Mouse (Mus musculus) C2C12 (cell line): ENCODE measurements around the gene Adap1. TPM values are rescaled to one million over a fixed set of nuclear protein-coding genes. Genes with fewer than 3 reads are reported as not detected.

Experiments
- H3K27me3 ChIP-seq: one replicate; pipeline ENCODE4 v1.6.1; 2011; ENCODE audit not compliant: control insufficient read depth, insufficient read depth, insufficient read length
- H3K36me3 ChIP-seq: one replicate; pipeline ENCODE4 v1.6.1; 2011; ENCODE audit not compliant: control insufficient read depth, insufficient read depth
- H3K4me3 ChIP-seq: one replicate; pipeline ENCODE4 v1.5.1; 2011; ENCODE audit warnings: mild to moderate bottlenecking, control low read depth; ENCODE audit not compliant: poor library complexity, insufficient read depth, severe bottlenecking
- H3K79me2 ChIP-seq: one replicate; pipeline ENCODE4 v1.6.1; 2011; ENCODE audit not compliant: control insufficient read depth, insufficient read depth
- H3K79me3 ChIP-seq: one replicate; pipeline ENCODE4 v1.6.1; 2011; ENCODE audit warnings: low read depth, control low read depth
- H3ac ChIP-seq: one replicate; pipeline ENCODE3; 2011; ENCODE audit warnings: low read depth; ENCODE audit not compliant: control insufficient read depth, insufficient read length
- CEBPB ChIP-seq: IDR thresholded peaks from one replicate; pipeline ENCODE4 v1.6.1; 2011; ENCODE audit warnings: low read depth, mild to moderate bottlenecking, control low read depth, moderate library complexity
- CTCF ChIP-seq: IDR thresholded peaks from one replicate; pipeline ENCODE4 v1.5.1; 2011; ENCODE audit not compliant: control insufficient read depth, insufficient read depth, insufficient read length
- FOSL1 ChIP-seq: IDR thresholded peaks from one replicate; pipeline ENCODE4 v1.8.0; 2011; ENCODE audit warnings: mild to moderate bottlenecking, low read length; ENCODE audit not compliant: poor library complexity, insufficient read depth, severe bottlenecking
- MAX ChIP-seq: IDR thresholded peaks from one replicate; pipeline ENCODE4 v1.6.1; 2011; ENCODE audit warnings: mild to moderate bottlenecking, control low read depth
- MYOD1 ChIP-seq: IDR thresholded peaks from one replicate; pipeline ENCODE4 v1.6.1; 2011; ENCODE audit warnings: low read depth; ENCODE audit not compliant: control insufficient read depth, insufficient read length
- MYOG ChIP-seq: IDR thresholded peaks from one replicate; pipeline ENCODE4 v1.6.1; 2011; ENCODE audit not compliant: control insufficient read depth, insufficient read length; ENCODE audit errors: extremely low read depth
- USF1 ChIP-seq: IDR thresholded peaks from one replicate; pipeline ENCODE4 v1.6.1; 2011; ENCODE audit warnings: low read depth, mild to moderate bottlenecking, control low read depth, moderate library complexity
- long read RNA-seq, 2 experiments: library from polyadenylated mRNA; unstranded; transcript quantifications; one replicate each; pipeline ENCODE4 v2.0.0; 2019 to 2020
- polyA plus RNA-seq: library from polyadenylated mRNA; unstranded; fragments of >200 nt; fragmentation: generic; extraction: Trizol; gene quantifications from one replicate; pipeline ENCODE4 v1.2.1, GENCODE M21; 2012; ENCODE audit warnings: missing spikeins

Gene Adap1
- polyA plus RNA-seq, result 0.06 TPM
- long read RNA-seq, experiment 1, result 0 reads
- long read RNA-seq, experiment 2, result 0 reads

GRCm38 (mm10) chr5:139325395-139325966 is at the start of gene Adap1:
Gene Adap1 (minus strand): TSS chr5:139325622.
- Histone ChIP-seq H3ac (peak within 1 kb of the TSS; percentile 1), H3K79me3 (no peaks in the 10 kb centered on the region), H3K36me3 (no peaks in the 10 kb centered on the region), H3K79me2 (no peaks in the 10 kb centered on the region), H3K27me3 (peaks cover 54% of the 10 kb centered on the region), H3K4me3 (no peak within 1 kb of the TSS)
- no peak for TF ChIP-seq MYOD1
- TF ChIP-seq CTCF, result peak; percentile 83
- no peak for TF ChIP-seq CEBPB

GRCm38 (mm10) chr5:139374841-139375240 is 49.4 kb upstream of the Adap1 start:
- Histone ChIP-seq H3K79me3 (peaks cover 1% of the 10 kb centered on the region), H3K36me3 (no peaks in the 10 kb centered on the region), H3K4me3 (no peak overlapping the region), H3ac (no peak overlapping the region), H3K27me3 (no peaks in the 10 kb centered on the region), H3K79me2 (no peaks in the 10 kb centered on the region)
- TF ChIP-seq CTCF (no peak), USF1 (no peak), MYOD1 (no peak), MAX (no peak), MYOG (no peak), CEBPB (no peak), FOSL1 (no peak)

DNA sequence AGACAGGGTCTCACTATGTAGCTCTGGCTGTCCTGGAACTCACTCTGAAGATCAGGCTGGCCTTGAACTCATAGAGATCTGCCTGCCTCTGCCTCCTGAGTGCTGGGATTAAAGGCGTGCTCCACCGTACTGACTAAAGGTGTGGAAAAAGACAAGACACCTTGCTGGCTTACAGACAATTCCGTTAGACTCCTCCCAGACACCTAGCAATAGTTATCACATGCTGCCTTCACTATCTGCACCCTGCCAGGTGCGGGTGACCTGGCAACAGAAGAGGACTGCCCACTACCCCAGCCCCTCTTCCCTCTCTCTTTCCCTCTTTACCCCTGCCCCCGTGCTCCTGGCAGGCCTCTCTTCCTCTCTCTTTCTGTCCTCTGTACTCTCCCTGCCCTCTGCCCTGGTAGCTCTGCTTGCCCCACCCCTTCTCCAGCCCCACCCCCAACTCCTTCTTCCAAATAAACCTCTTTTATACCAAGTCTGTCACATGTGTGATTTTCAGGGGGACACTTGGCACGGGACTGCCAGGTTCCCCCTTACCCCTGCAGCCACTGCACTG is 48.5 kb upstream of the Adap1 start:
- H3K79me3 ChIP-seq, result peaks cover 1% of the 10 kb centered on the region
- TF ChIP-seq FOSL1, result no peak
- no peak for TF ChIP-seq CEBPB
- no peak for TF ChIP-seq MYOD1
- TF ChIP-seq USF1, result no peak
- TF ChIP-seq MAX, result no peak
- no peak for TF ChIP-seq CTCF
- TF ChIP-seq MYOG, result no peak
- H3K4me3 ChIP-seq, result no peak overlapping the region
- H3ac ChIP-seq, result no peak overlapping the region
- H3K79me2 ChIP-seq, result no peaks in the 10 kb centered on the region
- H3K36me3 ChIP-seq, result no peaks in the 10 kb centered on the region
- no peaks in the 10 kb centered on the region for H3K27me3 ChIP-seq

GRCm38 (mm10) chr5:139373126-139373525 is 47.7 kb upstream of the Adap1 start:
- Histone ChIP-seq H3K79me3 (peaks cover 1% of the 10 kb centered on the region), H3ac (no peak overlapping the region), H3K79me2 (no peaks in the 10 kb centered on the region), H3K27me3 (no peaks in the 10 kb centered on the region), H3K4me3 (no peak overlapping the region), H3K36me3 (no peaks in the 10 kb centered on the region)
- no peak for TF ChIP-seq FOSL1
- no peak for TF ChIP-seq CTCF

DNA sequence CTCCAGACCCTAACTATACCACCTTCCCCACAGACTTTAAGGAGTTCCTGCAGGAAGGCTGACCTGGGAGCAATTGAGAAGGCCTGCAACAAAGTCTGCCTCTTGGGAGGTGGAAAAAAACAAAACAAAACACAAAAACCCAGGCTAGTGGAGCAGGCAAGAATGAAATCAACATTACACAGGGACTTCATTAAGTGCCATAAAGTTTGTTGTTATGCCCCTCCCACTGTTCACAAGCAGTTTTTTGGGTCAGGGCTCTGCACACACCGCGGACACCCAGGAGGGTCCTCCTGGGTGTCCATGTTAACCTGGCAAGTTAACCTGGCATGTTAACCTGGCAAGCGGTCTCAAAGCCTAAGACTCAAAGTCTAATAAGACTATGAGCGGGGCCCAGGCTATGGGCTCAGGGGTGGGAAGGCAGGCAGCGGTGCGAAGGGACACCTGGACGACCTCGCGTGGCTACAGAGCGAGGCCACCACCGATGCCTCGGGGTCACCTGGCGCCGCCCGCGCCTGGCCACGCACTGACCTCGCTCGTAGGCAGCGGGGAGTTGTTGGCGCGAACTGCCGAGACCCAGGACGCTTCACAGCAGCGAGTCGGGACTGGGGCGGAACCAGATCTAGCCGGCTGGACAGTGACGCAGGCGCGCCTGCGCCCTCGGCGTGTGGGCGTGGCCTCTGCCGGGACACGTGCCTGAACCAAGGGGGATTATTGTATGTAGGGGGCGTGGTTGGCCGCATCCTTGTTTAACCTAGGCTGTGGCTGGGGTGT is 46.4 kb upstream of the Adap1 start:
- Histone ChIP-seq H3K79me3 (peaks cover 1% of the 10 kb centered on the region), H3K27me3 (no peaks in the 10 kb centered on the region), H3K36me3 (no peaks in the 10 kb centered on the region), H3K79me2 (no peaks in the 10 kb centered on the region), H3K4me3 (peak overlapping the region; percentile 37), H3ac (peak overlapping the region; percentile 76)
- TF ChIP-seq CTCF (no peak), USF1 (peak; percentile 88), MAX (peak; percentile 84)

DNA sequence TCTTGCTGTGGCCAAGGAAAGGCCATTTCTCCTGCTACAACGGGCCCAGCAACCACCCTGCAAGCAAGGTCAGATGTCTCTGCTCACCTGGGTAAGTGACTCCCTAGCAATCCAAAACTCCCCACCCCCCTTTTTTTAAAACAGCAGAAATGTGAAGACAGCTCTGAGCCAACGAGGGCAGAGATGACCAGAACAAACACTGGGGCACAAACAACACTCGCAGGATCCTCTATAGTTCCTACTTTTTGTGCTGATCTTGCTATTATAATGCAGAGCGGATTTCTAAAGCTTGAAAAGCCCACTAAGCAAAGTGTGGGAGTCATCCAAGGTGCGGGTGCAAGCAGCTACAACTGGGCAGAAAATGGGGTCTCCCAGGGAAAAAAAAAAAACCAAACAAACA is 45.7 kb upstream of the Adap1 start:
- Histone ChIP-seq H3K4me3 (no peak overlapping the region), H3ac (no peak overlapping the region), H3K79me2 (no peaks in the 10 kb centered on the region), H3K79me3 (peaks cover 1% of the 10 kb centered on the region), H3K27me3 (no peaks in the 10 kb centered on the region), H3K36me3 (no peaks in the 10 kb centered on the region)
- TF ChIP-seq FOSL1 (no peak), MAX (no peak), CEBPB (no peak), MYOG (no peak), CTCF (no peak)

DNA sequence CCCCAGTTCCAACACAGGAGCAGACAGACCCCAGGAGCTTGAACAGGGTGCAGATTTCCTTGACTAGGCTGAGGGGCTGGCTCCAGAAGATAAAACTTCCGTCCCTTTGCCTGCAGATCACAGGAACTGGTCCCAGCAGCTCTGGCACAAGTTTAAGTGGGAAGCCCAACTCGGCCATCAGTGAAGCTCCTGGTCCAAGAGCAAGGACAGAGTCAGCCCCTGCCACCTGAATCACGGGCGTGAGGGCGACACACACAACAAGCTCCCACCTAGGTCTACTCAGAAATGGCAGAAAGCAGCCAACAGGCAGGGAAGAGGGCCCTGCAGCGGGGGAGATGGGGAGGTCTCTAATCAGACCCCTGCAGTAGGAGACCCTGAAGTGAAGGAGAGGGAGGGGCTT is 44.9 kb upstream of the Adap1 start:
- Histone ChIP-seq H3K4me3 (no peak overlapping the region), H3K79me2 (no peaks in the 10 kb centered on the region), H3K36me3 (no peaks in the 10 kb centered on the region), H3K79me3 (peaks cover 1% of the 10 kb centered on the region), H3K27me3 (no peaks in the 10 kb centered on the region), H3ac (no peak overlapping the region)
- no peak for TF ChIP-seq MYOG
- no peak for TF ChIP-seq FOSL1
- no peak for TF ChIP-seq MYOD1
- TF ChIP-seq CEBPB, result no peak
- no peak for TF ChIP-seq CTCF
- no peak for TF ChIP-seq MAX
- TF ChIP-seq USF1, result no peak
